Comparison of ENCODE assay signal across 7 mouse cellular contexts in genomic region chr13:43230238-43230637, GRCm38 (mm10). TPM values are rescaled to one million over a fixed set of nuclear protein-coding genes. Genes with fewer than 3 reads are reported as not detected.
DNase-seq lines count a peak whose midpoint lies in the region; ATAC-seq and TF ChIP-seq lines count a peak whose summit lies in the region.

No protein-coding gene starts in this region.

- no peak overlapping the region for H3K9ac ChIP-seq in lung, postnatal 0 days (replicated peaks; ENCODE audit: low read depth)

- no peak overlapping the region for H3K4me2 ChIP-seq in lung, postnatal 0 days (replicated peaks; ENCODE audit: low read depth, low read length)

- no peak for TF ChIP-seq CTCF in lung, postnatal 0 days (IDR thresholded peaks at IDR 0.05)

- H3K27ac ChIP-seq in lung, postnatal 0 days (ENCODE audit: low read length) = peak overlapping the region; percentile 63

- H3K27me3 ChIP-seq in lung, postnatal 0 days (replicated peaks; ENCODE audit: insufficient read depth, low read length) = no peaks in the 10 kb centered on the region

- H3K36me3 ChIP-seq in lung, postnatal 0 days (ENCODE audit: insufficient read depth, low read length) = no peaks in the 10 kb centered on the region

- TF ChIP-seq EP300 in lung, postnatal 0 days (IDR thresholded peaks at IDR 0.05) = no peak

- ATAC-seq in lung, postnatal 0 days = no peak

- no peak overlapping the region for H3K4me3 ChIP-seq in lung, postnatal 0 days (ENCODE audit: low read depth, low read length)

- WGBS in lung, postnatal 0 days = 65% methylated on average over 6 of the region's 6 CpGs

- DNase-seq in lung, postnatal 0 days (ENCODE audit: low spot score) = no peak
- no peak for DNase-seq in lung, postnatal 14 days
- DNase-seq in frontal cortex, postnatal 36 days (ENCODE audit: low spot score in 2 of 2) = peak; percentile 88 to 94
- DNase-seq in left cerebral cortex, adult 8-10 months (ENCODE audit: low spot score in 2 of 2) = peak; percentile 68 to 90
- peak; percentile 86 to 93 for DNase-seq in right cerebral cortex, postnatal 10 days (ENCODE audit: low spot score in 2 of 2)
- no peak for DNase-seq in embryo, embryonic 9.5 days (ENCODE audit: extremely low spot score)
- no peak for DNase-seq in adrenal gland, adult (ENCODE audit: inconsistent age in 2 of 2, low spot score in 1 of 2)

- H3K9me3 ChIP-seq in lung, postnatal 0 days (ENCODE audit: low read length) = no peaks in the 10 kb centered on the region

- H3K4me1 ChIP-seq in lung, postnatal 0 days (ENCODE audit: insufficient read depth, low read depth, low read length) = peaks cover 35% of the 10 kb centered on the region; the same call in 1 of the 2 replicates

RNA-seq across cellular contexts. Expression of gene Tbc1d7, which starts 58.9 kb away (rescaled TPM):
- 25.4 and 27.5 TPM in 2 replicates for polyA plus RNA-seq in lung, postnatal 0 days (2015; fragmentation: Nextera tagmentation; extraction: Ambion mirVana)
- 10 to 100 TPM; 25.2 to 28.3 (median 26.1) TPM for total RNA-seq in left cerebral cortex, adult 8-10 months (2022)

Comparison
In these comparisons a context has a peak if more than half of its experiments do, and no peak if none do; other contexts are left out.
1. DNase-seq: peak in frontal cortex, postnatal 36 days (2 of 2), left cerebral cortex, adult 8-10 months (2 of 2) and right cerebral cortex, postnatal 10 days (2 of 2); none in lung, postnatal 0 days (single experiment), lung, postnatal 14 days (single experiment), embryo, embryonic 9.5 days (single experiment) and adrenal gland, adult (0 of 2).